Mouse (Mus musculus) lung, postnatal 25 days (tissue): ENCODE measurements around the gene Ank3.
"Not testable (repeated sequence)": the region's sequence is repeated elsewhere in the genome, so short reads cannot be mapped to it uniquely, and the experiment has no call there.

Experiments used
- DNase-seq: peaks from one replicate; pipeline ENCODE4 v3.0.0; 2022; ENCODE audit warnings: low spot score

Gene Ank3

DNA sequence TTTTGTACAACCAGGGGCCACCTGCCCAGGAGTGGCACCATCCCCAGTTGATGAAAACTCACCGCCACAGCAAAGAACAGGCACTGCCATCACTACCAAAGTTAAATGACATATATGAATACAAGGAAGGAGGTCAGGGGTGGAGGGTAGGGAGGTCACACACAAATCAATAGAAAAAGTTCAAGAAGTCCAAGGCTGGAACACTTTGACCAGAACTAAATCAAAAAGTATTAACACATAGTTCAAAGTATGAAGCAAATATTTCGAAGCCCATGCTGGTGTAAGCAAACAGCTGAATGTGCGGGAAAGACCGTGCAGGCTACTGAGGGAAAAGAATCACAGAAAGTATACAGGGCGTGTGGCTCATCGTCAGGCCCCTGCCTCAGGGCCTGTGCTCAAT, 503.5 kb downstream of the Ank3 start:
- no peak for DNase-seq

DNA sequence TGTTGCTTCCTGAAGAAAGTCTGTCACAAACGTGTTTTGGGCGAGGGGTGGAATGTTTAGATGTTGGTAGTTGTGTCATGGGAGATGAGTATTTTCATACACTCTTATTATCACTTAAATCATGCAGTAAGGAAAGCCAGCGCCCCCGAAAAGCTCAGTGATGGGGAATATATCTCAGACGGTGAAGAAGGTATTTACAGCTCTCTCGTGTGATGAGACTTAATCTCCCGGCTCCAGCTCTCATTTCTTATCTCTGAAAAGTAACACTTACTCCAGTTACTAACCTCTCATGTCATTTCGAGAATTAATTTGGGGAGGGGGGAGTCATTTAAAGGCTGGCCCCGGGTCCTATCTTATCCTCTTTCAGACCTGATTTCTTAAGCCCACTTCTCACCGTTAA, 505.7 kb downstream of the Ank3 start:
- DNase-seq = no peak

- no peak for DNase-seq
These were observed 509.5 kb downstream of the Ank3 start for GRCm38 (mm10) chr10:69907795-69908764.

GRCm38 (mm10) chr10:69909856-69910255, 511.3 kb downstream of the Ank3 start:
- no peak for DNase-seq

GRCm38 (mm10) chr10:69910304-69910703, 511.7 kb downstream of the Ank3 start:
- peak; percentile 89 for DNase-seq

DNA sequence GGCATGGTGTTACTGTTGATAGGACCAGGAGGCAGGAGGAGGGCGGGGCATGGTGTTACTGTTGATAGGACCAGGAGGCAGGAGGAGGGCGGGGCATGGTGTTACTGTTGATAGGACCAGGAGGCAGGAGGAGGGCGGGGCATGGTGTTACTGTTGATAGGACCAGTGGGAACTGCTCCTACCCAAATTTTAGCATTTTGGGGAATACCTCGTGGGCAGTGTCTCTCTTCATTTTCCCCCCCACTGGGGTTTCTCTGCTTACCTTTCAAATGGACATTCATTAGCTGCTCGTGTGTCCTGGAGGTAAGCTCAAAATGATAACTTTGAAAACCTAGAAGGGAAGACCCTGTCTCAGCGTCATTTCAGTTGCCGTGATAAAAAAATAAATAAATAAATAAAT, 512.2 kb downstream of the Ank3 start:
- DNase-seq = not testable (repeated sequence)

GRCm38 (mm10) chr10:69915566-69915965, 517.0 kb downstream of the Ank3 start:
- DNase-seq = no peak

GRCm38 (mm10) chr10:69916205-69916604, 517.6 kb downstream of the Ank3 start:
- DNase-seq = no peak

DNA sequence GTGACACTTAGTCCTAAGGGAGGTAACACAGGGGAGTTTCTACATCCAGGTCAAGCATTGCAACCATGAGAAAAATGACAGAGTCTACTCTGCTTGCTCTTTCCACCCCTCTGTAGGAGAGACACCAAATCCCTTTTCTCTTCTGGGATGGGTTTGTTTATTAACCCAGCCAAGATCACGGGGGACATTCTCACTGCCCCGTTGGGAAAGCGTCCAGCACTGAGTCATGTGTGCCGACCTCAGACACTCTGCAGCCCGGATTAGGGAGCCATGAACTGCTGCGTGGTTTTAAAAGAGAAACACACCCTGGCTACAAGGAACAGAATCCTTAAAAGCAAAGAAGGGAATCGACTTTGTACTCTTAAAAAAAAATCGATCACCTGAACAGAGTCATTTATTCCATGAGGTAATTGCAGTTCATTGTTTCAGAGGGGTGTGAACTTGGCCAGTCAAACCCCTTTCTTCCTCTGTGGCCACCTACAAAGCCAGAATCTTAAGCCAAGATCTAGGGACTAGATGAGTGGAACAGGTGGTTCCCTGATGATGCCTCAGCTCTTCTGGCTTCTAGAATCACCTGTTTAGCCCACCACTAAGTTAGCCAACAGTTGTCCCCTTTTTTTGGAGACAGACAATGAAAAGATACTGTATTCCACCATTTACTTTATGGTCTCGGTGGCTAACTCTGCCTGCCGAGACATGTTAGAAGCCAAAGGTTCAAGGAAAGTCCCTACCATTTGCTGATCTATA, 518.3 kb downstream of the Ank3 start:
- DNase-seq = no peak

- DNase-seq = no peak
These were observed 519.1 kb downstream of the Ank3 start for GRCm38 (mm10) chr10:69917711-69918110.

DNA sequence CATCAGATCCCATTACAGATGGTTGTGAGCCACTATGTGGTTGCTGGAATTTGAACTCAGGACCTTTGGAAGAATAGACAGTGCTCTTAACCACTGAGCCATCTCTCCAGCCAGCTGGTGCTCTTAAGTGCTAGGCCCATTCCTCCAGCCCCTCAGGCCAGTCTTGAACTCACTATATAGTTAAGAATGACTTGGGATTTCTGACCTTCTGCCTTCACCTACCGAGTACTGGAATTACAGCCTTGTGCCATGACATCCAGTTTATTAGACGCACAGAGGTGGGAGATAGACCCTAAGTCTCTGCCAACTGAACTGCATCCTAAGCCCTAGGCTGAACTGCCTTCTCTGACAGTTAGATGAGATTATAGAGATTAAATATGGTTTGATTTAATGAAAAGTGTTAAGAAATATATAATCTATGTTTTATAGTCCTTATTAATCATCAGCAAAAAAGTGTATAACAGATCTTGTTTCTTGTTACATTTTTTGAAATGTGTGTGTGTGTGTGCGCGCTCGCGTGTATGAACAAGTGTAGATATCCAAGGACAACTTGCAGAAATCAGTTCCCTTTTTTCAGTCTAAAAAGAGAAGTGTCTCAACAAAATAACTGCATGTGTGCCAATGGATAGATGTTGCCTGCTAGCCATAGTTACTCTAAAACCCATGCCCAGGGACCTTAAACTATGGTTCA, 520.0 kb downstream of the Ank3 start:
- DNase-seq = no peak

DNA sequence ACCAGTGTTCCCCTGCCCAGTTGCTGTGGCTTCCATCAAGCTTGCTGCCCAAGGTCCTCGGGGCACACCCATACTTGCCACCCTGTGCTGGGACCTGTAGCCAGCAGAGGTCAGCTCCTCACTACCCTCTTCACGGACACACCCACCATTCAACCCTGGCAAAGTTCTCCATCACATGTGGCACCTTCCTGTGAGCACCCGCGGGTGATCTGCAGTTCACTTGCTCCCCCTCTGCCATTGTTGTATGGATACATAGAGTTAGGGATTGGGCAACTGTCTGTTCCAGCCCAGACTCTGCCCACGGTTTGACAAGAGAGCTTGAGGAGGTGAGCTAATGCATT, 520.5 kb downstream of the Ank3 start:
- no peak for DNase-seq

DNA sequence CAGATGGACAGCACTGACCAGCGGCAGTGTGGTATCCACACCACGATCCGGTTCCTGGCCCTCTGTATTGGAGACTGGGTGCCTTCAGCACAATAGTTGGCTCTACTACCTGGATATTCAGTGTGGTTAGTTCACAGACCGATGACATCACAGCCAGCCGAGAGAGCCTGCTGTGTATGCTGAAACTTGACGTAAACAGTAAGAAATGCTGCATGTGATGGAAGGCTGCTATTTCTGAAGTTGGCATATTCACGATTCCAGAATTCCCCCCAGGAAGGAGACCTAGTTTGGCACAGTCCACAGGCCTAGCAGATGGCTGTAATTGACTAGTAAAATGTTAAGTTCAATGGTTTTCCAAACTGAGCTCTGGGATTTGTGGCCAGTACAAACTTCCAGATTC, 521.2 kb downstream of the Ank3 start:
- no peak for DNase-seq

GRCm38 (mm10) chr10:69922076-69922475, 523.5 kb downstream of the Ank3 start:
- DNase-seq = no peak

DNA sequence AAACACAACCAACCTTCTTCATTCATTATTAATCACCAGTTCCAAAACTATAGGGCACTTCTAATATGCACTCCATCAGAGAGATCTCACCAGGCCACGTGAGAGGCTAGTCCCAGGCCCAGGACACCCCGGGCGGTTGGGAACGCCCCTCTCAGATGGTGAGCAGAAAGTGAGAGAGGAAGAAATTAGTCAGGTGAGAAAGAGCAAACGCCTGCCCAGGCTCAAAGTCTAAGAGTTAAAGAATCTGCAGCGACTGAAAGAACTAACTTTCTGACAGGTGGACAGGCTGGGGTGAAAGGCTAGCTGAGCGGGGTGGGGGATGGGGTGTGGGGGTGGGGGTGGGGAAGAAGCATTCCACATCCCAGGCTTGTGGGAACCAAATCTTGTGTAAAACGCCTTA, 525.2 kb downstream of the Ank3 start:
- DNase-seq = no peak

GRCm38 (mm10) chr10:69924321-69924720, 525.7 kb downstream of the Ank3 start:
- no peak for DNase-seq

- no peak for DNase-seq
These were observed 526.3 kb downstream of the Ank3 start for GRCm38 (mm10) chr10:69924845-69925244.

DNA sequence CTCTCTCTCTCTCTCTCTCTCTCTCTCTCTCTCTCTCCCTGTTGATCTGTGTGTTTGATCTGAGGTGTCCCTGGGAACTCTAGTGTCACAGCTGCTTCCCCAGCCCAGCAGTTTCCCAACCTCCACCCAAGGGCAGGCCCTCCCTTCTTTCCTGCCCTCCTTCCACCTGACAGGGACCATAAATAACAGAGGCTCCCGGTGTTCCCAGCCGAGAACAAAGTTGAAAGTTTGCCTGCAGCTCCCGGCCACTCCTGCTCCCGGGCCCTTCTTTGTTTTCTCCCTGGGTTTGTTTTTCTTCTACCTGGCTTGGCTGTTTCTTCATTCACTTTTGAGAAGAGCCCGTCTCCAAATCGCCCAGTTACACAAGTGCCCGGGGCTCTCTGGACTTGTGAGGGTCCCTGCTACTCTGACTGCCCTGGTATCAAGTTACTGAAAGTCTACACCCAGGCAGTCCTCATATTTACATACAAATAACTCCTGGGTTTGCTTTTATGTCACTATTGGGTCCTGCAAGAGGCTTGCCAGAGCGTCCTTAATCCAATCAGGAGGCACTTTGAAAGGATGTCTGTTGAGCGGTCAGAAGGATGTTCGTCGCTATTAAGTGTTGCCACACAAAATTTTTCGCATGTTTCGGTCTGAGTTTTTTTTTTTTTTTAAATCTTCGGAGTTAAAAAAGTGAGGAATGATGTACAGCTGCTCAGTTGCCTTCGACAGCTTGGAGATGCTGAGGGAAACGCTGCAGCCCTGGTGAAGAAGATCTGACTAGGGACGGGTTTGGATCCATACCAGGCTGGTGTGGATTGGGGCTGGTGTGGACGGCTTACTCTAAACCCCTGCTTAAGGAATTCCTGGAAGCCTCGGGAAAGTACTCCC, 526.9 kb downstream of the Ank3 start:
- DNase-seq = no peak

GRCm38 (mm10) chr10:69926158-69926882, 527.7 kb downstream of the Ank3 start:
- no peak for DNase-seq

DNA sequence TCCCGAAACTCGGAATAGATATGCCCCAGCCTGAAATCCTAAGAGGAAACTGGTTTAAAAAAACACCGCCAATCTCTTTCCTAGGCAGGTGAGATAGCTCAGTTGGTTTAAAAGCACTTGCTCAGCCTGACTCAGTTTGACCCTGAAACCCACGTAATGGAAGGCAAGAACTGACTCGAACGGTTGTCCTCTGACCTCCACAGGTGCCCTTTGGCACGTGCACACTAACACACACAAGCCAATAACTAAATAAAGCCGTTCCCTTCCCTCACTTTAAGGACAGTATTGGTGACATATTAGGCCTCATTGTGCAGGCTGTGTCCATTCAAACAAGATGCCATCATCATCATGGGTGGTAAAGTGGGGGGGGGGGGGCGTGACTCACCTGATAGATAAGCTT, 528.4 kb downstream of the Ank3 start:
- no peak for DNase-seq

- no peak for DNase-seq
These were observed 529.8 kb downstream of the Ank3 start for GRCm38 (mm10) chr10:69928358-69928757.
